Mouse (Mus musculus) skeletal muscle tissue, adult 2 months (tissue): Measurements from ENCODE around the gene Rnf181.
A peak's percentile ranks its signal among the peaks of the same experiment; 100 is the strongest.

ENCODE experiments used
- DNase-seq: peaks from one replicate; pipeline ENCODE4 v3.0.0-alpha.2; 2012; ENCODE audit warnings: low read depth, low spot score

The Rnf181 gene

GRCm38 (mm10) chr6:72329019-72329418, 37.7 kb downstream of the Rnf181 start:
- DNase-seq, result no peak

GRCm38 (mm10) chr6:72326274-72326673, 40.5 kb downstream of the Rnf181 start:
- DNase-seq, result no peak

- no peak for DNase-seq
Observed at GRCm38 (mm10) chr6:72323786-72324508, 42.8 kb downstream of the Rnf181 start.

- DNase-seq, result no peak
Observed at GRCm38 (mm10) chr6:72322936-72323335, 43.8 kb downstream of the Rnf181 start.

GRCm38 (mm10) chr6:72319019-72319418, 47.7 kb downstream of the Rnf181 start:
- DNase-seq, result peak; percentile 44

- DNase-seq, result no peak
Observed at GRCm38 (mm10) chr6:72318440-72318839, 48.3 kb downstream of the Rnf181 start.

- no peak for DNase-seq
Observed at GRCm38 (mm10) chr6:72316044-72316443, 50.7 kb downstream of the Rnf181 start.

- no peak for DNase-seq
Observed at GRCm38 (mm10) chr6:72315384-72315783, 51.4 kb downstream of the Rnf181 start.

GRCm38 (mm10) chr6:72313124-72313867, 53.5 kb downstream of the Rnf181 start:
- peak; percentile 40 for DNase-seq

GRCm38 (mm10) chr6:72312198-72312597, 54.6 kb downstream of the Rnf181 start:
- DNase-seq, result no peak
